Mouse (Mus musculus): ENCODE measurements around the gene Elk4.

Gene Elk4

GRCm38 (mm10) chr1:132012861-132013260, 5.5 kb downstream of the Elk4 start:
- DNase-seq (ENCODE audit: low read depth, low spot score) = no peak

GRCm38 (mm10) chr1:132014800-132015199, 7.4 kb downstream of the Elk4 start:
- no peak for DNase-seq (ENCODE audit: low read depth, low spot score)

- DNase-seq (ENCODE audit: low read depth, low spot score) = no peak
Observed at GRCm38 (mm10) chr1:132016691-132017090, 9.3 kb downstream of the Elk4 start.

- no peak for DNase-seq (ENCODE audit: low read depth, low spot score)
Observed at GRCm38 (mm10) chr1:132019876-132020275, 12.5 kb downstream of the Elk4 start.

GRCm38 (mm10) chr1:132022107-132022506, 14.7 kb downstream of the Elk4 start:
- DNase-seq (ENCODE audit: low read depth, low spot score) = no peak

- DNase-seq (ENCODE audit: low read depth, low spot score) = no peak
Observed at GRCm38 (mm10) chr1:132026925-132027646, 19.7 kb downstream of the Elk4 start.

GRCm38 (mm10) chr1:132027978-132028377, 20.6 kb downstream of the Elk4 start:
- DNase-seq (ENCODE audit: low read depth, low spot score) = no peak

GRCm38 (mm10) chr1:132028413-132028812, 21.0 kb downstream of the Elk4 start:
- DNase-seq (ENCODE audit: low read depth, low spot score) = no peak

- no peak for DNase-seq (ENCODE audit: low read depth, low spot score)
Observed at GRCm38 (mm10) chr1:132030574-132030973, 23.2 kb downstream of the Elk4 start.

- DNase-seq (ENCODE audit: low read depth, low spot score) = no peak
Observed at GRCm38 (mm10) chr1:132032172-132032571, 24.8 kb downstream of the Elk4 start.

GRCm38 (mm10) chr1:132037746-132038145, 30.3 kb downstream of the Elk4 start:
- no peak for DNase-seq (ENCODE audit: low read depth, low spot score)

- no peak for DNase-seq (ENCODE audit: low read depth, low spot score)
Observed at GRCm38 (mm10) chr1:132038753-132039152, 31.3 kb downstream of the Elk4 start.

GRCm38 (mm10) chr1:132040201-132040621, 32.8 kb downstream of the Elk4 start:
- DNase-seq (ENCODE audit: low read depth, low spot score) = no peak

GRCm38 (mm10) chr1:132043759-132044158, 36.4 kb downstream of the Elk4 start:
- DNase-seq (ENCODE audit: low read depth, low spot score) = peak; percentile 45

GRCm38 (mm10) chr1:132046143-132046735, 38.8 kb downstream of the Elk4 start:
- DNase-seq (ENCODE audit: low read depth, low spot score) = no peak

- DNase-seq (ENCODE audit: low read depth, low spot score) = no peak
Observed at GRCm38 (mm10) chr1:132051746-132052145, 44.3 kb downstream of the Elk4 start.

- no peak for DNase-seq (ENCODE audit: low read depth, low spot score)
Observed at GRCm38 (mm10) chr1:132054387-132054786, 47.0 kb downstream of the Elk4 start.

GRCm38 (mm10) chr1:132055054-132055664, 47.8 kb downstream of the Elk4 start:
- DNase-seq (ENCODE audit: low read depth, low spot score) = no peak

GRCm38 (mm10) chr1:132058558-132058957, 51.2 kb downstream of the Elk4 start:
- DNase-seq (ENCODE audit: low read depth, low spot score) = no peak

- DNase-seq (ENCODE audit: low read depth, low spot score) = no peak
Observed at GRCm38 (mm10) chr1:132060036-132060769, 52.8 kb downstream of the Elk4 start.

- no peak for DNase-seq (ENCODE audit: low read depth, low spot score)
Observed at GRCm38 (mm10) chr1:132061750-132062541, 54.5 kb downstream of the Elk4 start.

All from brain, embryonic 18.5 days (tissue).